Mouse (Mus musculus) forebrain, embryonic 14.5 days (tissue): ENCODE data around the gene Trappc6a. TPM values are rescaled to one million over a fixed set of nuclear protein-coding genes. Genes with fewer than 3 reads are reported as not detected.
A peak's percentile ranks its signal among the peaks of the same experiment; 100 is the strongest.

Experiments used
- ATAC-seq: fragments of 200-750 bp; cut with Nextera tagmentation; 2 replicates; pipeline ENCODE4 v1.8.0; 2017; ENCODE audit warnings: mild to moderate bottlenecking, moderate library complexity
- DNase-seq: peaks from one replicate; pipeline ENCODE4 v3.0.0-alpha.2; 2015; ENCODE audit warnings: low spot score
- H3K27ac ChIP-seq: fragments of 300-500 bp; sonication (generic); 2 replicates; pipeline ENCODE4 v1.5.1; 2014; ENCODE audit warnings: low read depth, mild to moderate bottlenecking, control low read depth, low read length, moderate library complexity
- H3K27me3 ChIP-seq: fragments of 300-500 bp; sonication (generic); replicated peaks from 2 replicates; pipeline ENCODE4 v1.6.1; 2014; ENCODE audit warnings: low read length, control low read depth, mixed read lengths; ENCODE audit not compliant: control insufficient read depth, insufficient read depth
- H3K36me3 ChIP-seq: fragments of 300-500 bp; sonication (generic); 2 replicates; pipeline ENCODE4 v1.6.1; 2014; ENCODE audit warnings: low read length, control low read depth; ENCODE audit not compliant: control insufficient read depth, insufficient read depth
- H3K4me1 ChIP-seq: fragments of 300-500 bp; sonication (generic); 2 replicates; pipeline ENCODE4 v1.6.1; 2014; ENCODE audit warnings: antibody characterized with exemption, low read length, control low read depth; ENCODE audit not compliant: control insufficient read depth, insufficient read depth
- H3K4me2 ChIP-seq: fragments of 300-500 bp; sonication (generic); 2 replicates; pipeline ENCODE4 v1.6.1; 2014; ENCODE audit warnings: mild to moderate bottlenecking, control low read depth, low read length
- H3K4me3 ChIP-seq: fragments of 300-500 bp; sonication (generic); 2 replicates; pipeline ENCODE4 v1.5.1; 2014; ENCODE audit warnings: low read depth, low read length, control low read depth
- H3K9ac ChIP-seq: fragments of 300-500 bp; sonication (generic); 2 replicates; pipeline ENCODE4 v1.6.1; 2014; ENCODE audit warnings: mild to moderate bottlenecking, low read length, control low read depth, moderate library complexity
- H3K9me3 ChIP-seq: fragments of 300-500 bp; sonication (generic); replicated peaks from 2 replicates; pipeline ENCODE4 v1.6.1; 2016; ENCODE audit warnings: low read length, control low read depth, mixed read lengths; ENCODE audit not compliant: control insufficient read depth
- WGBS: fragments of 180-500 bp; shearing (Covaris S2); extraction: QIAGEN DNeasy Blood & Tissue Kit; methylation state at CpG from one replicate; pipeline ENCODE4 v1.1.7; 2014; 5-methylcytosine and 5-hydroxymethylcytosine counted together
- polyA plus RNA-seq: library from polyadenylated mRNA; unstranded; fragments of >200 nt; fragmentation: Nextera tagmentation; extraction: Ambion mirVana; gene quantifications from 2 replicates; pipeline ENCODE4 v1.2.1, GENCODE M21; 2014

Trappc6a gene
- polyA plus RNA-seq, 1 experiment from 2014 or later: 42.5 TPM

DNA sequence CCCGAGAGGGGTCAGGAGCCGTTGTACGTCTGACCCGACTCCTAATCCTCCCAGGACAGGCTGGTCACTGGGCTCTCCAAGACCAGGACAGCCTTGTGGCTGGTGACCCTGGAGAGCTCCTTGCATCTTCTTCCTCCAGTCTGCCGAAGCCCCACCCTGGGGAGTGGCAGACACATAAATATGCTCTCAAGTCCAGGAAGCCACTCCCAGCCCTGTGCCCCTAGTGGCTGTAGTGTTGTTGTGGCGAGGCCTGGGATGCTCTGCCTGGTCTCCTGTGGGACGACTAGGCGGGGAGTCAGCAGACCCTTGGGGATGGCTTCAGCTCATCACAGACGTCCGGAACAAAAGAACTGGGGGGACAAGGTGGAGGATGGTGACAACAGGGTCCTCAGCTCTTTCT lies 22.9 kb downstream of the Trappc6a start:
- H3K4me2 ChIP-seq: no peak overlapping the region
- peaks cover 70% of the 10 kb centered on the region for H3K36me3 ChIP-seq

DNA sequence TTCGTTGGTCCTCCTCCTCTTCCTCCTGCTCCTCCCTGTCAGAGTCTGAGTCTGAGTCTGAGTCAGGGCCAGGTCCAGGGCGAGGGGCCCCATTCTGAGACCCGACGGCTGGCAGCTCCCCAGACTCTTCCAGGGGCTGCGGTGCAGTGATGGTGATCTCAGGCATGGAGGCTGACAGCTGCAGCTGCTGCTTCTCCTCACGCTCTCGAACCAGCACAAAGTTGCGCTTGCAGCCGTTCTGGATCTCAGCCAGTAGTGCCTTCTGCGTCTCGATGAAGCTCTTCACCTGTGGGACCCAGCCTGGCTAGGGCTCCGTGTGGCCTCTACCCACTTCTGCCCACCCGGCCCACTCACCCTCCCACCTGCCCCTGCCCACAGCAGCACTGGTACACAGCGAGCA lies 24.0 kb downstream of the Trappc6a start:
- no peak for ATAC-seq
- Histone ChIP-seq H3K27ac (no peak overlapping the region), H3K36me3 (peaks cover 70% of the 10 kb centered on the region), H3K27me3 (no peaks in the 10 kb centered on the region), H3K4me1 (no peaks in the 10 kb centered on the region), H3K9me3 (no peaks in the 10 kb centered on the region), H3K9ac (no peak overlapping the region), H3K4me2 (no peak overlapping the region), H3K4me3 (no peak overlapping the region)
- 88% methylated on average over 14 of the region's 14 CpGs for WGBS
- DNase-seq: no peak

More for the DNA sequence above, 22.9 kb downstream of the Trappc6a start:
- H3K4me1 ChIP-seq: no peaks in the 10 kb centered on the region
- no peaks in the 10 kb centered on the region for H3K27me3 ChIP-seq
- no peak overlapping the region for H3K27ac ChIP-seq
- DNase-seq (no peak), ATAC-seq (no peak)
- WGBS: 81% methylated on average over 10 of the region's 10 CpGs
- H3K4me3 ChIP-seq: no peak overlapping the region
- H3K9ac ChIP-seq: no peak overlapping the region
- no peaks in the 10 kb centered on the region for H3K9me3 ChIP-seq

DNA sequence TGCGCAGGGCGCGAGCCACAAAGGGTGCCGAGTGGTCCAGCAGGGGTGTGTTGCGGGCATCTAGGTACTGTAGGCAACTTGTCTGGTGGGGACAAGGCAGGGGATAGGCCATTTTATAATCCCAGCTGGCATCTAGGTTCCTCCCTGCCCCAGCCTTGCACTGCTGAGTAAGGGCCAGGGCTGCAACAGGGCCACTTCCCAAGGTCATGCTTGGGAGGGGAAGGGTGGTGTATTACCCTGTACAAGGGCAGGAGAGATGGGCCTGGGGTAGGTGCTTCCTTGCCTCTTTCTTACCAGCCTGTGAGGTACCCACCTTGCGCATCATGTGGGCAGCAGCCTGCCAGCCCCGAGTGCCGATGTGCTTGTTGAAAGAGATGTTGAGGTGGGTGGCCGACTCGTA lies 26.5 kb downstream of the Trappc6a start:
- 95% methylated on average over 10 of the region's 10 CpGs for WGBS
- H3K9ac ChIP-seq: no peak overlapping the region
- H3K4me1 ChIP-seq: no peaks in the 10 kb centered on the region
- ATAC-seq (no peak), DNase-seq (no peak)
- H3K4me3 ChIP-seq: no peak overlapping the region
- H3K27ac ChIP-seq: no peak overlapping the region
- H3K9me3 ChIP-seq: no peaks in the 10 kb centered on the region
- peaks cover 59% of the 10 kb centered on the region for H3K36me3 ChIP-seq
- H3K4me2 ChIP-seq: no peak overlapping the region
- no peaks in the 10 kb centered on the region for H3K27me3 ChIP-seq

DNA sequence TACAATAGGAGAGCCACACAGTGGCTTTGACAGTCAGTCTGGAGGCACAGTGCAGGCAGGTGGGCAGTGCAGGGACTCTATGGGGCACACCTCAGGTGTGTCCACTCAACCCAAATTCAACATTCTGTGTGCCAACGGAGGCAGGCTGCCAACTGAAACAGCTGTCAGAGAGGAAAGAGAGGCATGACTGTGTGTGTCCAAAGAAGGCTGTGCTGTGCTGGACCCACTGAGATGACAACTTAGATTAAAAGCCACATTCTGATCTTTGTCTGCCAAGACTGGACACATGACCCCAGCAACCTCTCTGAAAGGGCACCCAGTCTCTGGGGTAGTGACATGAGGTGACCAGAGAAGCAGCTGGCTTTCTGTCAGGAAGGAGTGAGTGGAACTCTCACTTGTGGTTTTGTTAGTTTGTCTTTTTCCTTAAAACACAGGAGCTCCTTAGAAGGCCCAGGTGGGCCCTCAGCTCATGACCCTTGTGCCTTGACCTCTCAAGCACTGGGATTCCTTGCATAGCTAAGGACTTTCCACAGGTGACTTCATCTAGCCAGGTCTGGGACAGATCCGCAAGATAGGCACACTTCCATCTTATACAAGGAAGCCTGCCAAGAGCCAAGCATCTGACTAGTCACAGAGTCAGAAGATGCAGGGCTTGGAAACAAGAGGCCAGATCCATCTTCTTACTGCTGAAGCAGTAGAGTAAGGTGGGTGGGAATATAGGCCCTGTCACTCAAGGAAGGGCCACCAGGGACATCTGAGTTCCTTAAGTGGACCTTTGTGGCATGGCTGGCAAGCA lies 32.8 kb downstream of the Trappc6a start:
- peak overlapping the region; percentile 62; the same call in 1 of the 2 replicates for H3K27ac ChIP-seq
- ATAC-seq (no peak), DNase-seq (no peak)
- no peaks in the 10 kb centered on the region for H3K36me3 ChIP-seq
- H3K4me2 ChIP-seq: no peak overlapping the region
- H3K4me1 ChIP-seq: peaks cover 16% of the 10 kb centered on the region
- H3K4me3 ChIP-seq: no peak overlapping the region
- no peaks in the 10 kb centered on the region for H3K9me3 ChIP-seq
- H3K27me3 ChIP-seq: no peaks in the 10 kb centered on the region
- WGBS: 78% methylated on average over 2 of the region's 2 CpGs
- no peak overlapping the region for H3K9ac ChIP-seq

DNA sequence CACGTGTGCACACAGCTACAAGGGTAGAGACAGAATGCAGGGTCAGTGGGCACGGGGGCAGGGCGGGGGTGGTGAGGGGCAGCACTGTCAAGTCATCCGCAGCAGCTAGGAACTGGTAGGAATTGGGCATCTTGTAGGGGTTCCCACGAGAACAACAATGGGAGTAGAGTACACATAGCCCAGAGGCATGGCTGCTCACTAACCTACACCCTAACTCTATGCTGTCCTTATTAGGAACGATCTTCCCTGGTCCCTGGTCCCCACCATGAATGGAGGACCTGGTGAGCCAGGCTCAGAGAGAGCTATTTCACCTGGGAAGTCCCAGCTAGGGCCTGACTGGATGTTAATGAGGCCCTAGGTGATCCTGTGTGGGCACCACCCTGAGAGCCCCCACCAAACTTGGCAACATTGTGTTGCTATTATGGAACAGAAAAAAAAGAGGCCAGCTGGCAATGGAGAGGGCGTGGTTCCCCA lies 33.5 kb downstream of the Trappc6a start:
- ATAC-seq (no peak; the same call in 1 of the 2 replicates), DNase-seq (no peak)
- Histone ChIP-seq H3K36me3 (no peaks in the 10 kb centered on the region), H3K9me3 (no peaks in the 10 kb centered on the region), H3K4me1 (peaks cover 16% of the 10 kb centered on the region), H3K4me2 (no peak overlapping the region), H3K4me3 (no peak overlapping the region), H3K27me3 (no peaks in the 10 kb centered on the region), H3K9ac (no peak overlapping the region), H3K27ac (peak overlapping the region; percentile 62; the same call in 1 of the 2 replicates)
- WGBS: 54% methylated on average over 7 of the region's 7 CpGs

DNA sequence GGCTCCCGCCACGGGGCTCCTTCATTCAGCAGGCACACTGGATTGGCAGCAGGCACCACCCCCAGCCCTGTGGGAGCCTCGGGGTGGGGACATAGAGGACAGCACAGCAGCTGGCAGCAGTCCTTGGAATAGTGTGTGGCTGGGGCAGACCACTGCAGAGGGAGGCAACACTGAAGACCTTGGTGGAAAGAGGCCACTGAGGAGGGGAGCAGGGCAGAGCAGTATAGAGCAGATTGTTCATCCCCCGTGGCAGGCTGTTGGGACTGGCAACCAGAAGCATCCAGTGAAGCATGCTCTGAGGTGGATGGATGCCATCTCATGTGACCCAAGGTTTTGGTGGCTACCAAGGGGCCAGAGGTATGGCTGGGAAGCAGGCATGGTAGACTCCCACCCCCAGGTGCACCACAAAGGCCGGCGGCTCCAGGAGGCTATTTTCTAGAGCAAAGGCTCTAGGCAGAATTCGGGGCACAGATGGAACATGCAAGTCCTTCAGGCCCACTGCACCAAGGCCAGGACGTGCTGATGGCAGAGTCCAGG lies 34.0 kb downstream of the Trappc6a start:
- WGBS: 45% methylated on average over 8 of the region's 8 CpGs
- no peaks in the 10 kb centered on the region for H3K27me3 ChIP-seq
- ATAC-seq: peak; percentile 92
- H3K4me2 ChIP-seq: no peak overlapping the region
- DNase-seq: peak; percentile 86
- H3K4me1 ChIP-seq: peaks cover 16% of the 10 kb centered on the region
- no peaks in the 10 kb centered on the region for H3K9me3 ChIP-seq
- H3K36me3 ChIP-seq: no peaks in the 10 kb centered on the region
- no peak overlapping the region for H3K4me3 ChIP-seq
- peak overlapping the region; percentile 62 for H3K27ac ChIP-seq
- H3K9ac ChIP-seq: no peak overlapping the region

DNA sequence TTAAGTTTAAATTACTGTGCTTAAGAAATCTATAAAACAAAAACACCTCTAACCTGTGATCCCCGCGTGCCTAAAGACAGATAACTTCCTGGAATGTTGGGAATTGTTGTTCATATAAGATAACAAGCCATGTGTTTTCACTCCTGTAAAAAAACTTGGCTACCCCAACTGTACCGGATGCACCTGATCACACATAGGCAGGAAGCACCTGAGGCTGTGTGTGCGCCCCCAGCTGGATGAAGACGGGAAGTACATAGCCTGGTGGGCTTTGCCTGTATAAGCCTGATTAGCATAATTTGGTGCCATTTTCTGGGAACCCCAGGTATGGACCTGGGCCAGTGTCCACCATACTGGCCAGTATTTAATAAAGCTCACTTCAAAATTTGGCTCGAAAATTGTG lies 35.4 kb downstream of the Trappc6a start:
- 57% methylated on average over 6 of the region's 6 CpGs for WGBS
- ATAC-seq (no peak), DNase-seq (no peak)
- Histone ChIP-seq H3K36me3 (no peaks in the 10 kb centered on the region), H3K4me3 (no peak overlapping the region), H3K4me2 (no peak overlapping the region), H3K9me3 (no peaks in the 10 kb centered on the region), H3K27ac (no peak overlapping the region), H3K9ac (no peak overlapping the region), H3K27me3 (no peaks in the 10 kb centered on the region), H3K4me1 (peaks cover 16% of the 10 kb centered on the region)

DNA sequence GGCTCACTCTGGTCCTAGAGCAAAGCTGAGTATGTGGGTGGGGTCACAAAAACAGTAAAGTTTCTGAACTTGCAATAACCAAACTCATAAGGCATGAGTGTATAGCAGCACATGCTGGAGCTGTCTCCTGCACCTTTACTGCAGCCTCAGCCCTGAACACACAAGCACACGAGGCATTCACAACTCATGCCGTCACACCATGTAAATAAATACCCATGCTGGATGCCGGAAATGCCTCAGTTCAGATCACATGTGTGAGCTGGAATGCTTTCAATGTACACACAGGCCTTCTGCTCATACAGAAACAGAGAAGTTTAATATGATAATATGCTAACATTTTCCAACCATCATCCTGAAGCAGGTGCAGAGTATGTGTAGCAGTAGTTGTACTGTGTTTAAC lies 37.8 kb downstream of the Trappc6a start:
- no peaks in the 10 kb centered on the region for H3K9me3 ChIP-seq
- ATAC-seq: no peak
- H3K4me1 ChIP-seq: peaks cover 16% of the 10 kb centered on the region
- no peak overlapping the region for H3K9ac ChIP-seq
- no peak overlapping the region for H3K4me3 ChIP-seq
- 61% methylated on average over 3 of the region's 3 CpGs for WGBS
- no peaks in the 10 kb centered on the region for H3K27me3 ChIP-seq
- H3K36me3 ChIP-seq: no peaks in the 10 kb centered on the region
- H3K4me2 ChIP-seq: no peak overlapping the region
- no peak for DNase-seq
- no peak overlapping the region for H3K27ac ChIP-seq

DNA sequence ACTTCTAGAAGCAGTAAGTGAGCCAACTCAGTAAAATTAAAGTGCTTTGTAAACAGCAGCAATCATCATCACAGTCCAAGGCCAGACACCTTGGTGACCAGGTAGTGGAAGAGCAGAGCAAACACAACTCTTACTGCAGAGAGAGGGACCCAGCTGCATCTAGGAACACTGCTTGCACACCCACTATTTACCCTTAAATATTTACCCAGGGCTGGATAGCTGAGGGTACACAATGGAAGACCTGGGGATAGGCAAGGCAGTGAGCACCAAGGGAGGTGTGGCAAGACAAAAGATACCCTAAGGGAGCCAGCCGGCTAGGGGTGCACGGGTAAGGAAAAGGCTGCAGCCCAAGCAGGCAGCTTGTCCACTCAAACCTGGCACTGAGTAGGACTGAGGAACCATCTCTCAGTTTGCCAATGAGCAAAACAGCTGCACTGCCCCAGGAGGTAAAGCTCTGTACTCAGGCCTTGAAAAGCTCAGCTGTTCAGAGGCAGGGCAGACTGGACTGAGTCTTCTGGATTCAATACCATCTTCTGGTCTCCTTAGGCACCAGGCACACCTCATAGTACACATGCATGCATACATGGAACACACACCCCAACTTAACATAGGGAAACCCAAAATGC lies 39.3 kb downstream of the Trappc6a start:
- Histone ChIP-seq H3K9me3 (no peaks in the 10 kb centered on the region), H3K4me2 (no peak overlapping the region), H3K27me3 (no peaks in the 10 kb centered on the region), H3K27ac (no peak overlapping the region), H3K4me1 (peaks cover 2% of the 10 kb centered on the region), H3K36me3 (no peaks in the 10 kb centered on the region), H3K9ac (no peak overlapping the region), H3K4me3 (no peak overlapping the region)
- ATAC-seq: no peak
- 71% methylated on average over 2 of the region's 2 CpGs for WGBS
- no peak for DNase-seq
